Mouse (Mus musculus) cerebellum, adult 9-11 months (tissue): ENCODE results near the gene Krt33a.

Source experiments
- DNase-seq: peaks from one replicate; pipeline ENCODE4 v3.0.0; 2022

Krt33a gene

GRCm38 (mm10) chr11:100016112-100016511 is at the start of gene Krt33a:
Gene Krt33a (minus strand): TSS chr11:100016212.
- DNase-seq: no peak

- DNase-seq: no peak
Observed at GRCm38 (mm10) chr11:100058875-100059274, 42.9 kb upstream of the Krt33a start.

- DNase-seq: no peak
Observed at GRCm38 (mm10) chr11:100055686-100056655, 40.0 kb upstream of the Krt33a start.

- no peak for DNase-seq
Observed at GRCm38 (mm10) chr11:100050451-100050850, 34.4 kb upstream of the Krt33a start, which contains the start of gene Krt31. Gene Krt31 (minus strand): TSS chr11:100050551.

GRCm38 (mm10) chr11:100047193-100047592 is 31.2 kb upstream of the Krt33a start:
- no peak for DNase-seq

GRCm38 (mm10) chr11:100046303-100046866 is 30.4 kb upstream of the Krt33a start:
- no peak for DNase-seq

GRCm38 (mm10) chr11:100041454-100041853 is 25.4 kb upstream of the Krt33a start, which contains the start of gene Krt34:
Gene Krt34 (minus strand): TSS chr11:100041554.
- no peak for DNase-seq

GRCm38 (mm10) chr11:100029768-100030167 is 13.8 kb upstream of the Krt33a start, which contains the start of gene Krt33b:
Gene Krt33b (minus strand): TSS chr11:100029868.
- no peak for DNase-seq

GRCm38 (mm10) chr11:100021438-100021837 is 5.4 kb upstream of the Krt33a start:
- no peak for DNase-seq

GRCm38 (mm10) chr11:100019466-100019865 is 3.5 kb upstream of the Krt33a start:
- no peak for DNase-seq

GRCm38 (mm10) chr11:100013691-100014171 is 2.3 kb downstream of the Krt33a start:
- DNase-seq: no peak

- DNase-seq: no peak
Observed at GRCm38 (mm10) chr11:100010682-100011081, 5.3 kb downstream of the Krt33a start.

- no peak for DNase-seq
Observed at GRCm38 (mm10) chr11:100008336-100008735, 7.7 kb downstream of the Krt33a start.

GRCm38 (mm10) chr11:100006624-100007023 is 9.4 kb downstream of the Krt33a start:
- DNase-seq: no peak

GRCm38 (mm10) chr11:100005905-100006304 is 10.1 kb downstream of the Krt33a start:
- DNase-seq: no peak

GRCm38 (mm10) chr11:100004846-100005245 is 11.2 kb downstream of the Krt33a start:
- DNase-seq: peak; percentile 34

- no peak for DNase-seq
Observed at GRCm38 (mm10) chr11:99999091-99999490, 16.9 kb downstream of the Krt33a start.

GRCm38 (mm10) chr11:99994384-99994661 is 21.7 kb downstream of the Krt33a start:
- DNase-seq: no peak

- DNase-seq: no peak
Observed at GRCm38 (mm10) chr11:99993620-99994383, 22.2 kb downstream of the Krt33a start, which contains the start of gene Krtap17-1. Gene Krtap17-1 (minus strand): TSS chr11:99993994.

- DNase-seq: no peak
Observed at GRCm38 (mm10) chr11:99990571-99990970, 25.4 kb downstream of the Krt33a start.

GRCm38 (mm10) chr11:99989881-99990405 is 26.1 kb downstream of the Krt33a start:
- DNase-seq: no peak

GRCm38 (mm10) chr11:99988530-99988929 is 27.5 kb downstream of the Krt33a start:
- DNase-seq: no peak

- peak; percentile 33 for DNase-seq
Observed at GRCm38 (mm10) chr11:99986180-99986647, 29.8 kb downstream of the Krt33a start, which contains the start of gene Krtap16-1. Gene Krtap16-1 (minus strand): TSS chr11:99986597.
